Mouse (Mus musculus) liver, embryonic 11.5 days (tissue): ENCODE measurements around the gene Cabin1. TPM values are rescaled to one million over a fixed set of nuclear protein-coding genes. Genes with fewer than 3 reads are reported as not detected.

Source experiments
- ATAC-seq: fragments of 200-750 bp; cut with Nextera tagmentation; replicated peaks from 2 replicates; pipeline ENCODE4 v1.8.0; 2017; ENCODE audit warnings: moderate number of reproducible peaks, mild to moderate bottlenecking, moderate TSS enrichment, moderate library complexity; ENCODE audit not compliant: low FRiP score
- DNase-seq: peaks from one replicate; pipeline ENCODE4 v3.0.0-alpha.2; 2017; ENCODE audit warnings: low spot score
- H3K27ac ChIP-seq: fragments of 300-500 bp; sonication (generic); 2 replicates; pipeline ENCODE4 v1.5.1; 2014; ENCODE audit warnings: mild to moderate bottlenecking, low read depth, low read length, control low read depth
- H3K27me3 ChIP-seq: fragments of 300-500 bp; sonication (generic); replicated peaks from 2 replicates; pipeline ENCODE4 v1.6.1; 2014; ENCODE audit warnings: low read length, mixed read lengths; ENCODE audit not compliant: control insufficient read depth, insufficient read depth
- H3K36me3 ChIP-seq: fragments of 300-500 bp; sonication (generic); 2 replicates; pipeline ENCODE4 v1.6.1; 2014; ENCODE audit warnings: mild to moderate bottlenecking, low read length, moderate library complexity, mixed read lengths; ENCODE audit not compliant: control insufficient read depth, insufficient read depth
- H3K4me1 ChIP-seq: fragments of 300-500 bp; sonication (generic); replicated peaks from 2 replicates; pipeline ENCODE4 v1.6.1; 2014; ENCODE audit warnings: low read length, mixed read lengths; ENCODE audit not compliant: control insufficient read depth, insufficient read depth
- H3K4me2 ChIP-seq: fragments of 300-500 bp; sonication (generic); 2 replicates; pipeline ENCODE4 v1.6.1; 2014; ENCODE audit warnings: mild to moderate bottlenecking, control low read depth, moderate library complexity
- H3K4me3 ChIP-seq: fragments of 300-500 bp; sonication (generic); 2 replicates; pipeline ENCODE4 v1.5.1; 2014; ENCODE audit warnings: low read depth, low read length, control low read depth
- H3K9ac ChIP-seq: fragments of 300-500 bp; sonication (generic); 2 replicates; pipeline ENCODE4 v1.6.1; 2014; ENCODE audit warnings: low read depth, low read length, control low read depth
- H3K9me3 ChIP-seq: fragments of 300-500 bp; sonication (generic); 2 replicates; pipeline ENCODE4 v1.6.1; 2016; ENCODE audit warnings: low read length, inconsistent platforms, mixed read lengths; ENCODE audit not compliant: control insufficient read depth
- WGBS: fragments of 180-500 bp; shearing (Covaris S2); extraction: QIAGEN DNeasy Blood & Tissue Kit; methylation state at CpG from one replicate; pipeline ENCODE4 v1.1.7; 2014; 5-methylcytosine and 5-hydroxymethylcytosine counted together
- polyA plus RNA-seq: library from polyadenylated mRNA; unstranded; fragments of >200 nt; fragmentation: Nextera tagmentation; extraction: Ambion mirVana; gene quantifications from 2 replicates; pipeline ENCODE4 v1.2.1, GENCODE M21; 2014

Gene Cabin1
- polyA plus RNA-seq, 1 experiment from 2014 or later = 33.3 TPM

DNA sequence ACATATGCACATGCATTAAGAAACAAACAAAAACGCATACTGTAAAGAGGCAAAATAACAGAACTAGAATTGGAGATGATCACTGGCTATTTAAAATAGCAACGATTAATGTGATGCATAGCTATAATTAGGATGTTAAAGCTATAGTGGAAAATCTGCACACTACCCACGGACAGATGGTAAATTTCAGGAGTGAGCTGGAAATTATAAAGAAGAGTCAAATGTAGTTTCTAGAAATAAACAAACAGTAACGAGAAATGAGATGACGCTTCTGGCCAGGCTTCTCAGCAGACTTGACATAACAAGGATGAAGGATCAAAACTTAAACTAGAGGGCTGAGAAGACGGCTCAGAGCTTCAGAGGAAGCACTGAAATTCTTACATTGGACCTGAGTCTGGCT is 62.9 kb downstream of the Cabin1 start:
- Histone ChIP-seq H3K9ac (no peak overlapping the region), H3K4me2 (no peak overlapping the region), H3K9me3 (no peaks in the 10 kb centered on the region), H3K4me3 (no peak overlapping the region), H3K36me3 (peaks cover 21% of the 10 kb centered on the region; the same call in 1 of the 2 replicates), H3K27ac (no peak overlapping the region), H3K4me1 (peaks cover 31% of the 10 kb centered on the region), H3K27me3 (no peaks in the 10 kb centered on the region)
- no peak for ATAC-seq
- DNase-seq = no peak
- WGBS = 87% methylated on average over 6 of the region's 6 CpGs

DNA sequence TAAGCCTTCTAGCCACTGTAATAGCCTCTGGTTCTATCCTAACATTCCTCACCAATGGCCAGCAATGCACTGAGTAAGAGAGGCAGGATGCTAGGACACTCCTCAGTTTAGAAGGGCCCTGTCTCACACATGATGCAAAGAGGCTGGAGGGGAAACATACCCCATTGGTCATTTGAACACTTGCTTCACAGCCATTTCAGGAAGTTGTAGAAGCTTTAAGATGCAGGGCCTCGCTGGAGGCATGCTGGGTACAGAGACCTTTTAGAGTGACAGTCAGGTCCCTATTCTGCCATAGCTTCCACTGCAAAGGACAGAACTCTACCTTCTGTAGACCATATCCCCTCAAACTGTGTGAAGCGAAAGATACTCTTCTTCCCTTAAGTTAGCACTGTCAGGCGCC is 66.4 kb downstream of the Cabin1 start:
- no peaks in the 10 kb centered on the region for H3K9me3 ChIP-seq
- peaks cover 37% of the 10 kb centered on the region for H3K36me3 ChIP-seq
- peak overlapping the region; percentile 59 for H3K4me2 ChIP-seq
- H3K27ac ChIP-seq = peak overlapping the region; percentile 94
- peak overlapping the region; percentile 62 for H3K9ac ChIP-seq
- H3K27me3 ChIP-seq = no peaks in the 10 kb centered on the region
- 67% methylated on average over 3 of the region's 3 CpGs for WGBS
- peaks cover 38% of the 10 kb centered on the region for H3K4me1 ChIP-seq
- no peak overlapping the region for H3K4me3 ChIP-seq
- no peak for DNase-seq
- no peak for ATAC-seq

DNA sequence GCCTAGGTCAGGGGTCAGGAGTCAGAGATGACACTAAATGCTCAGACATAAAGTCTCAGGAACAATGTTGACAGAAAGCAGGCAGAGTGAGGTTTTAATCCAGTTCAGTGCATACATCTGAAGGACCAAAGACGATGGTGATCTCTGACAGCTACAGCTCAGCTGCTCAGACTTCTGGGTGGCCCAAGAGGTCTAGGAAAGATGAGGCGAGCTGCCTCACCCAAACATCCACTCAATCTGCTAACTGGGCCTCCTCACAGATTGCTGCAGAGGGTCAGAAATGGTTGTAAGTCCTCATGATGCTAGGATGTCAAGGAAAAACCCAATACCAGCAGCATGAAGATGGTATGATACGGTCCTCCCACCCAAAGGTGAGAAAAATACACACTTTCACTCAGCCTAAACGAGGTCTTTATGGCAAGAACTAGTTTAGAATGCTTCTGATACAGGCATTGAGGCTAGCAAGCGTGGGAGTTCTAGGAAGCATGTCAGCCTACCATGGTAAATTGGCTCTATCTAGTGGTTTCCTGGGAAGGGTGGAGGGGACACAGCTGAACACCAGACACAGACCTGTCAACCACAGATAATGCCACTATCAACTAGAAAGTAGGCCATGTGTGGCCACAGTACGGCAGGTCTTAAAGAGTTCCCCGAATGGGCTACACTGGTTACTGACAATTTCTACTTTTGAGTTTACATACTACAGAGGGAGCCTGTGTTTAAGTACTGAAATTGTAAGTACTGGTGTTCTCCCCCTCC is 67.4 kb downstream of the Cabin1 start:
- Histone ChIP-seq H3K4me3 (peak overlapping the region; percentile 23; the same call in 1 of the 2 replicates), H3K4me1 (peaks cover 38% of the 10 kb centered on the region)
- ATAC-seq = peak; percentile 99

DNA sequence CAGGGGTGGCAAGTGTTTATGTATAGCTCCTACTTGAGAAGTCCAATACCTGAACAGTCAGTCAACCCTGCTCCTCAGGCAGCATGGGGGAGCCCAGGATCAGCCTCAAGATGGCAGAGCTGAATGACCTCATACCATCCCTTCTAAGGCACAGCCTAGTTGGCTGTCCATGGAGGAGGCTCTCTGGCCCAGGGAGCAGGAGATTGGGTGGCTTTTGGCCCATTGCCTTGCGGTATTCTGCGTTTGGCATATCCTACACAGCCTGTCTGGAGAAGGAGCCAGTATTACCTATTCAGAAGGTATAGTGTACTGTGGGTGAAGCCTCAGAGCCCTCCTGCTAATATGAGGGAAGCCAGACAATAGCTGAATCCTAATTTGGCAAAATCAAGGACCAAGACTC is 68.6 kb downstream of the Cabin1 start:
- Histone ChIP-seq H3K9ac (no peak overlapping the region), H3K36me3 (peaks cover 39% of the 10 kb centered on the region), H3K9me3 (no peaks in the 10 kb centered on the region), H3K4me1 (peaks cover 38% of the 10 kb centered on the region), H3K4me3 (no peak overlapping the region), H3K27ac (peak overlapping the region; percentile 28), H3K27me3 (no peaks in the 10 kb centered on the region), H3K4me2 (no peak overlapping the region)
- 91% methylated on average over 2 of the region's 2 CpGs for WGBS
- DNase-seq (no peak), ATAC-seq (no peak)

More for the DNA sequence above, 67.4 kb downstream of the Cabin1 start:
- Histone ChIP-seq H3K36me3 (peaks cover 36% of the 10 kb centered on the region), H3K27ac (peak overlapping the region; percentile 94), H3K9me3 (no peaks in the 10 kb centered on the region), H3K4me2 (peak overlapping the region; percentile 59), H3K27me3 (no peaks in the 10 kb centered on the region), H3K9ac (peak overlapping the region; percentile 62)
- 47% methylated on average over 7 of the region's 7 CpGs for WGBS
- DNase-seq = peak; percentile 38

DNA sequence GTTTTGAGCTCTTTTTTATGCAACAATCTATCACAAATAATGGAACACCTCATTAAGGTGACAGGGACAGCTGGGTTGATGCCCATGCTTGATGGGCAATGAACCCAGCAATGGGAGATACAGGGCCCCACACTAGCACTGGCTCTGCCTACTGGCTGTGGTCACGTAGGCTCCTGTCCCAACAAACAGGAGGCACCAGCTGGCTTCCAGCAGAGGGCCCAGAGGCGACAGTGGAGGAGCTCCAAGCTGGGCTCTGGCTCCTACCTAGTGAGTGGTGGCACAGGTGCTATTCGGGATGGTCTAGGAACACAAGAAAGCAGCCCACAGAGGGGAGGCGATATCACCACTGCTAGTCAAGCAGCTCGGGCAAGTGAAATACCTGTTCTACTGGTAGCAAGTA is 69.1 kb downstream of the Cabin1 start:
- no peak overlapping the region for H3K9ac ChIP-seq
- no peak overlapping the region for H3K4me3 ChIP-seq
- peaks cover 38% of the 10 kb centered on the region for H3K4me1 ChIP-seq
- no peaks in the 10 kb centered on the region for H3K27me3 ChIP-seq
- H3K27ac ChIP-seq = peak overlapping the region; percentile 28; the same call in 1 of the 2 replicates
- 93% methylated on average over 5 of the region's 5 CpGs for WGBS
- H3K36me3 ChIP-seq = peaks cover 38% of the 10 kb centered on the region
- no peak overlapping the region for H3K4me2 ChIP-seq
- no peak for ATAC-seq
- no peaks in the 10 kb centered on the region for H3K9me3 ChIP-seq
- DNase-seq = no peak

DNA sequence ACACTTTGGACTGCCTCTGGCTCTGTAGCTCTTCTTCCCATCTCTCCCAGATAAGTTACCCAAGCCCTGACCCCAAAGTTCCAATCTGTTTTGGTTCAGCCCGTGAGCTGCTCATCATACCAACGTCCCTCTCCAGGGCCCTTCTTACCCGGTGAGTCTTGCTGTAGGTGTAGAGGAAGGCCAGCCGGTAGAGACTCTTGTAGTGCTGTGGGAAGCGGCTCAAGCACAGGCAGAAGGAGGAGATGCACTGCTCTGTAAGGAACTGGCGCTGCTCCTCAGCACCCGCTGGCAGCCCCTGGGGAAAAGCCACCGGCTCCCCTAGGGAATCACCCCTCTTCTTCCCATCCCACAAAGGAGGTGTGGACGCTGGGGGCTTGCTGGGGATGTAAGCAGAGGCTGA is 69.6 kb downstream of the Cabin1 start:
- no peak overlapping the region for H3K4me3 ChIP-seq
- ATAC-seq (no peak), DNase-seq (no peak)
- no peak overlapping the region for H3K9ac ChIP-seq
- no peak overlapping the region for H3K27ac ChIP-seq
- H3K4me2 ChIP-seq = no peak overlapping the region
- H3K36me3 ChIP-seq = peaks cover 38% of the 10 kb centered on the region
- peaks cover 38% of the 10 kb centered on the region for H3K4me1 ChIP-seq
- H3K9me3 ChIP-seq = no peaks in the 10 kb centered on the region
- WGBS = 91% methylated on average over 9 of the region's 9 CpGs
- no peaks in the 10 kb centered on the region for H3K27me3 ChIP-seq

DNA sequence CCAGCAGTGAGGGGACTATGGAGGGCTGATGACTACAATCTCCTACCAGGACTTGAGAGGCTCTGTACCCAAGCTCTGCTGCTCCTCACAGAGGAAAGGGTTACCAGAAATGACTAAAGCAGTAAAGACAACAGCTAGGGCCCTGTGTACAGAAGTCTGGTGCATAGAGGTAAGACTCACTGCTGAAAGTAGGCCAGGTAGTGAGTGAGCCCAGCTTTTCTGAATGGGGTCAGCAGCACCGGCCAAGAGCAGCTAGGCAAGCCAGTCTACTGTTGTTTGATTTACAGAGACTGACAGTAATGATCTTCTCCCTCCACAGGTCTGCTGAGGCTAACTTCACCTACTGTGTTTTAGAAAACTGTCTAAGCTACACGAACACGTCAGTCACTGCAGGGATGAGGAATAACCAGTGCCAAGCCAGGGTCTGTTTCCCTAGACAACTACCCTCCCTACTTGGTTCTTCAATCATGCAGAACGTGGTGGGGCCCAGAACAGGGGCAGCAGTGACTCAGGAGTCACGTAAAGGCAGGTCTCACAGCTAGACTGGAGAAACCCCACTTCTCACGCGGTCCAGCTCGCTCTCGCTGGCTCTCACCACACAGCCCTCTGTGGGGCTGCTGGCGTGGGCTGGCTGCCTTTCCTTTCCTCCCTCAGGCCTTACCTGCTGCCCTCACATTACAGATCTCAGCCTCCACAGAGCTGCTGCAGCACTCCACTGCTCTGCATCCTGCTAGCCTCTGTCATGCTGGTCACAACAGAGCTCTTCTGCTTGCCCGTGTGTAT is 70.5 kb downstream of the Cabin1 start:
- 82% methylated on average over 11 of the region's 11 CpGs for WGBS
- peaks cover 32% of the 10 kb centered on the region for H3K4me1 ChIP-seq
- no peak overlapping the region for H3K27ac ChIP-seq
- DNase-seq (no peak), ATAC-seq (no peak)
- H3K9ac ChIP-seq = no peak overlapping the region
- H3K4me3 ChIP-seq = no peak overlapping the region
- H3K27me3 ChIP-seq = no peaks in the 10 kb centered on the region
- peaks cover 30% of the 10 kb centered on the region for H3K36me3 ChIP-seq
- no peak overlapping the region for H3K4me2 ChIP-seq
- no peaks in the 10 kb centered on the region for H3K9me3 ChIP-seq

DNA sequence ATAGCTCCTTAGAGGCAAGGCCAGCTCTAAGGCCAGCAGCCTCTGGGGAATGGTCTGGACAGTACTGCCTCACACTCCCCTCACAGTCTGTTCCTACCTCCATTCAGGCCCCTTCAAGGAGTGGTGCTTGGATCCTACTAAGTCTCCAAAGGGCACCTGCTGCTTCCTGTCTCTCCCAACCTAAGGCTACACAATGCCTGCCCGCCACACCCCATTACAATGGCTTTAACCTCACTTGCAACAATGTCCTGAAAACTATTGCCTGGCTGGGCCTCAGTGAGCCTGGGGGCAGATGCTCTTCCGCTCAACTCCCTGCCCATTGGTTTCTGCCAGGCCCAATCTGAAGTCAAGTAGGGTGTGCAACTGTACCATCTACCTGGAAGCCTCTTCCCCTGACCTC is 75.5 kb downstream of the Cabin1 start:
- DNase-seq = no peak
- H3K36me3 ChIP-seq = peaks cover 15% of the 10 kb centered on the region

More for the DNA sequence above, 75.5 kb downstream of the Cabin1 start:
- Histone ChIP-seq H3K9me3 (no peaks in the 10 kb centered on the region), H3K27me3 (no peaks in the 10 kb centered on the region), H3K4me1 (peaks cover under 1% of the 10 kb centered on the region; the same call in 1 of the 2 replicates), H3K4me2 (no peak overlapping the region), H3K27ac (no peak overlapping the region), H3K4me3 (no peak overlapping the region), H3K9ac (no peak overlapping the region)
- no peak for ATAC-seq
- WGBS = 99% methylated on average over 2 of the region's 2 CpGs
